Mouse (Mus musculus) thymus, postnatal 4 days (tissue): ENCODE measurements at regions not wholly inside any gene's neighbourhood (a gene's known extent, or its start where the extent isn't known, plus 50 kb on each side); places are given as distances from the start of the nearest gene placed in this dataset.

Experiments
- DNase-seq: peaks from one replicate; pipeline ENCODE4 v3.0.0; 2021

- DNase-seq = no peak
Observed at GRCm38 (mm10) chr15:87290987-87291529, 253.0 kb upstream of the Fam19a5 start.

GRCm38 (mm10) chr15:87319896-87320295 is 224.2 kb upstream of the Fam19a5 start:
- no peak for DNase-seq

GRCm38 (mm10) chr15:87321067-87321985 is 222.8 kb upstream of the Fam19a5 start:
- no peak for DNase-seq

- no peak for DNase-seq
Observed at GRCm38 (mm10) chr15:87325389-87325788, 218.7 kb upstream of the Fam19a5 start.

- DNase-seq = no peak
Observed at GRCm38 (mm10) chr15:87326281-87326680, 217.8 kb upstream of the Fam19a5 start.

GRCm38 (mm10) chr15:87332441-87332840 is 211.7 kb upstream of the Fam19a5 start:
- no peak for DNase-seq

- DNase-seq = no peak
Observed at GRCm38 (mm10) chr15:87333527-87333926, 210.6 kb upstream of the Fam19a5 start.

- DNase-seq = peak; percentile 6
Observed at GRCm38 (mm10) chr15:87334430-87334829, 209.7 kb upstream of the Fam19a5 start.

GRCm38 (mm10) chr15:87335324-87335723 is 208.8 kb upstream of the Fam19a5 start:
- no peak for DNase-seq

- DNase-seq = no peak
Observed at GRCm38 (mm10) chr15:87335737-87336136, 208.4 kb upstream of the Fam19a5 start.

- DNase-seq = no peak
Observed at GRCm38 (mm10) chr15:87339904-87340303, 204.2 kb upstream of the Fam19a5 start.

GRCm38 (mm10) chr15:87342656-87343055 is 201.4 kb upstream of the Fam19a5 start:
- no peak for DNase-seq

GRCm38 (mm10) chr15:87345826-87346225 is 198.3 kb upstream of the Fam19a5 start:
- DNase-seq = no peak

- DNase-seq = no peak
Observed at GRCm38 (mm10) chr15:87349533-87350247, 194.4 kb upstream of the Fam19a5 start.

- DNase-seq = no peak
Observed at GRCm38 (mm10) chr15:87352812-87353211, 191.3 kb upstream of the Fam19a5 start.

- DNase-seq = no peak
Observed at GRCm38 (mm10) chr15:87353886-87354285, 190.2 kb upstream of the Fam19a5 start.

- DNase-seq = no peak
Observed at GRCm38 (mm10) chr15:87360457-87360856, 183.6 kb upstream of the Fam19a5 start.

GRCm38 (mm10) chr15:87365712-87366361 is 178.3 kb upstream of the Fam19a5 start:
- peak; percentile 9 for DNase-seq

- DNase-seq = peak; percentile 23
Observed at GRCm38 (mm10) chr15:87367381-87367780, 176.7 kb upstream of the Fam19a5 start.

GRCm38 (mm10) chr15:87369381-87369780 is 174.7 kb upstream of the Fam19a5 start:
- DNase-seq = no peak

- DNase-seq = no peak
Observed at GRCm38 (mm10) chr15:87369836-87370235, 174.3 kb upstream of the Fam19a5 start.

GRCm38 (mm10) chr15:87370761-87371160 is 173.3 kb upstream of the Fam19a5 start:
- DNase-seq = no peak

GRCm38 (mm10) chr15:87374670-87375069 is 169.4 kb upstream of the Fam19a5 start:
- no peak for DNase-seq
